Mouse (Mus musculus): ENCODE data around the gene Sec14l4.

The Sec14l4 gene

DNA sequence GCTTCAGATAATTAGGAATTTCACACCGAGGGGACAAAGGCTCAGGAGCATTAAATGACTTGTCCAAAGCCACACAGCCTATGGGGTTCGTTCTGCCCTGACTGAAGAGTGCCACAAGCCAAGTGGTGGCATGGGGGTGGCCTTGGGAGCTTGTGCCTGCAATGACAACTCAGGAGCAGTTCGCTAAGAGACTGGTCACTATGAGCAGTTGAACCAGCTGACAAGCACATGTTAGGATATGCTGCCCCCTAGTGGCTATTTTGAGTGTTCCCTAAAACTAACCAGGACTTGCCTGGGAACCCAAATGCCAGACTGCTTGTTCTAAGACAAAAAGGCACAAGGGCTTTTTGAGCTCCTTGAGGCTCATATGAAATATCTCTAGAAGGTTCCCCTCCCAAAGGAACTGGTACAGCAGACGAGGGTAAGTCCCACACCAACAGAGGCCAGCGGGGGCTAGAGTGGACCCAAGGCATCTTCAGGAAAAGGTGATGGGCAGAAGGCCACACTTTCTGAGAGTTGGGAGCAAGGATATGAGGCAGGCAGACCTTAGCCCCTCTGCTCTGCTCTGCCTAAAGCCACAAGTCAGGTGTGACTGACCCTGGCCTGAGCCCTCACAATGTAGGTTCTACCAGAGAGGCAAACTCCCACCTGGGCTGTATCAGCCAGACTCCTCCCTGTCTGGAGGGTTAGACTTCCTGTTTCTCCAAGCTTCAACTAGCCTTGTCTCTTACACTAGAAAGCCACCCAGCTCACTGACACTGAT, 52.2 kb downstream of the Sec14l4 start:
- DNase-seq, result peak; percentile 82

DNA sequence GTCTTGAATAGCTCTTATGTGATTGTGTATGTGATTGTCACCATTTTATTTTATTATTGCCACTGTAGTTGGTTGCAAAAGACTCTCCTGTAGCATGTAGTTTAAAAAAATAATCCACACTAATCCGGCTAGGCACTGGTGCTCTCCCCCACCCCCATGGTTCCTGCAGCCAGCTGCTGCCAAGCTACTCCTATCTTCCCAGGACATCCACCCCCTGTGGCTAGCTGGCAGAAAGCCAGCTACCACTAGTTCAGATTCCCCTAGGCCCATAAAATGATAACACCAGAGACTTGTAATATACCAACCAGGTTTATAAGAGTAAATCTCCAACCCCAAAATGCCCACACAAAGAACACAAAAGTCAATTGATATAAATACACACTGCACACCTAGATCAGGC, 55.0 kb downstream of the Sec14l4 start:
- DNase-seq, result no peak

GRCm38 (mm10) chr11:4087267-4087666, 56.0 kb downstream of the Sec14l4 start:
- DNase-seq, result no peak

DNA sequence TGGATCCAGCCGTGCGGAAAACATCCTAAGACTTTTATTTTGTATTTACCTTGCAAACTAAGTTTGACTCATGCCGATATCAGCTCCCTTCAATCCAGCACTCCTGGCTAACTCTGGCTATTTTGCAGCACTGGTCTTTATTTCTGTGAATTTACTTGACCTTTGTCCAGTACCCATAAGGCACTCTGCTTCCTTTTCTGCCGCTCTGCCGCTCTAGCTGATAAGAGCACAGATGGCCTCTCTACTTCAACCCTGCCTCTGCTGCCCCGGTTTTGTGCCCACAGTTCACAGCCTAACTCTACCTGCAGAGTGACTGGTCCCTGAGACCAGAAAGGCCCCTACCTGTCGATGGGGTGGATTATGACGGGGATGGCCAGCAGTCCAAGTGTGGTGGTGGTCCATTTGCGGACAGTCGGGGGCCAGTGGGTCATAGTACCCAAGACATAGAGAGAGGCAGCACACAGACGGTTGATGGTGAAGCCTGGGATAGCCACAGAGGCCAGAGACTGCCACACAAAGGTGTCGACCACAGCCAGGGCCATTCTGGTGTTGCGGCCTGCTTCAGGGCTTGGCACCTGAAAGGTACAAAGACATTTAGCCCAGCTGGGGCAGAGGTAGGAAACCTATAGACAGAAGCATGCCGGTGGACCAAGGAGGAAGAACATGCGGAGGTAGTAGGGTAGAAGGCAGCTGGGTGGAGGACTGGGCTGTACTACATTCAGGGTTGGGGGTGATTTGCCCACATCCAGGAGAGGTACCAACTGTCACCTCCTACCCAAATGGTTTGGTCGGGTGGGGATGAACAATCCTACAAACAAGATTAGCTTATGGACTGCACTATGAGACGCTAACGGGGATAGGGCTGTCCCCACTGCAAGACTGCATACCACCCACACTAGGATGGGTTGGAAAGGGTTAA, 62.5 kb downstream of the Sec14l4 start:
- no peak for DNase-seq

DNA sequence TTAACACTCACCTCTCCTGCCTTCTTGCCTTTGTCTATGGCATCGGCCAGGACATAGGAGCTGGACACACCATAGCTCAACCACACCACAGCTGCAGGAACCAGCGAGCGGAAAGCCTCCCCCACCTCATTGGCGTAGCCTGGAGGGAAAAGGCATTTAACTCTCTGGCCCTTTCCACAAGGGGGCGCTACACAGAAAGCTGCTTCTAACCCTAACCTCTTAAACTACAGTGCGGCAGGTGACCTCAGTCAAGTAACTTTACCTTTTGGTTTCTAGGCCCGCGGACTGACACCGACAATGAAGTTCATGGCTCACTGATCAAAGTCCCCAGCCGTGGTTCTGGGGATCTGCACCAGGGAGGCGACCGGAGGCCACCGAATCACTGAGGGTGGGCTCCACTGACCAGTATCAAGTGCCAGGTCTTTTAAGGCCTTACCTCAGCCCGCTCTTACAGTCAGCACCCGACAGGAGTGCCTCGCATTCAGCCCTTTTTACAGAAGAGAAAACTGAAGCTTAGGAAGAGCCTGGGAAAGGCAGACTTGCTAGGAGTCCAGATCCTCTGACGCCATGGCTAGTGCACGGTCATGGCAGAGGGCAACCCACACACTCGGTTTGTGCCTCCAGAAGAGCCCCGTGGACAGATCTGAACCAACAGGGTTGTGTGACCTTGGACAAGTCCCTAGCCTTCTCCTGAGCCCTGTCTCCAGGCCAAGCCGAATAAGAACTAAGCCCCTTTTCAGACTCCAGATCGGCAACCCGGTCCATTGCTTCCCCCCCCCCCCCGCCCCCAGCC, 63.3 kb downstream of the Sec14l4 start:
- peak; percentile 74 for DNase-seq

DNA sequence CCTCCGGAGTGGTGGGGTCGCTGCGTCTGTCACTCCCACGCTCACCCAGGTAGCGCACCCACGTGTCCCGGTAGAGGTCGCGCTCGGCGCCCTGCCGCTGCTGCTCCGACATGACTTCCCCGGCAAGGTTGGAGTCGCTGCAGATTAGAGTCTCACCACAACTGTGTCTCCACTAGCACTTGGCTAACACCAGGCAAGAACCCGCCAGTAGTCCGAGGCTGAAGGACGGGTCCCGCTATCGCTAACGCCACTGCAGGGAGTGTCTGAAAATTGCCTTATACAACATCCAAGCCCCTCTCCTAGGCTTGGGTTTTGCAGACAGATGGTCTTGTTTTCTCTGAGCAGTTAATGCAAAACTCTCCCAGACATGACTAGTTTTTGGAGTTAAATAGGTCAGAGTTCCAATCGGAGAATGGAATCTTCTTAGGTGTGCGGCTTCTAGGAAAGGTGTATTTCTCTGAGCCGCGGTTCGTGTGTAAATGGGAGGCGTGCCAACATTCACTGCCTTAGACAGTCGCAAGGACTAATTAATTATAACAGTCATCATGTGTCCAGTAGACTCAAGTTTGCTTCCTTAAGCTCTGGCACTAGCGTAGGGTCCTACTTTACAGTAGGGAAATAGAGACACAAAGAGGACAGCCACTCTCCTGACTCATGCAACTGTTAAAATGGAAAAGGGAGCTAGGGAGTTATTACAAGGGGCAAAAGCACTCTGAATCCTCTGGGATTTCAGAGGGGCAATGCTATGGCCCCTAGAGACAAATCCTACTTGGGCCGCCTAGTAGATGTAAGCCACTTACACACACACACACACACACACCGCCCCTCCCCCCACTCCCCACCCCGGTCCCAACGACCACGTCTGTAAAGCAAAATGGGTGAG, 64.2 kb downstream of the Sec14l4 start, which contains the start of gene Mtfp1:
Gene Mtfp1, minus strand, starts transcription at position 275 of the 883 bp plus-strand sequence.
- peak; percentile 79 for DNase-seq

- peak; percentile 99 for DNase-seq
Observed at GRCm38 (mm10) chr11:4096054-4096984, 65.1 kb downstream of the Sec14l4 start.

- DNase-seq, result peak; percentile 61
Observed at GRCm38 (mm10) chr11:4097091-4097621, 65.9 kb downstream of the Sec14l4 start.
